Mouse (Mus musculus): ENCODE measurements around the gene AF067063. TPM values are rescaled to one million over a fixed set of nuclear protein-coding genes. Genes with fewer than 3 reads are reported as not detected.
"Not testable (repeated sequence)": the region's sequence is repeated elsewhere in the genome, so short reads cannot be mapped to it uniquely, and the experiment has no call there.

The AF067063 gene
- polyA plus RNA-seq, 1 experiment, result not detected

DNA sequence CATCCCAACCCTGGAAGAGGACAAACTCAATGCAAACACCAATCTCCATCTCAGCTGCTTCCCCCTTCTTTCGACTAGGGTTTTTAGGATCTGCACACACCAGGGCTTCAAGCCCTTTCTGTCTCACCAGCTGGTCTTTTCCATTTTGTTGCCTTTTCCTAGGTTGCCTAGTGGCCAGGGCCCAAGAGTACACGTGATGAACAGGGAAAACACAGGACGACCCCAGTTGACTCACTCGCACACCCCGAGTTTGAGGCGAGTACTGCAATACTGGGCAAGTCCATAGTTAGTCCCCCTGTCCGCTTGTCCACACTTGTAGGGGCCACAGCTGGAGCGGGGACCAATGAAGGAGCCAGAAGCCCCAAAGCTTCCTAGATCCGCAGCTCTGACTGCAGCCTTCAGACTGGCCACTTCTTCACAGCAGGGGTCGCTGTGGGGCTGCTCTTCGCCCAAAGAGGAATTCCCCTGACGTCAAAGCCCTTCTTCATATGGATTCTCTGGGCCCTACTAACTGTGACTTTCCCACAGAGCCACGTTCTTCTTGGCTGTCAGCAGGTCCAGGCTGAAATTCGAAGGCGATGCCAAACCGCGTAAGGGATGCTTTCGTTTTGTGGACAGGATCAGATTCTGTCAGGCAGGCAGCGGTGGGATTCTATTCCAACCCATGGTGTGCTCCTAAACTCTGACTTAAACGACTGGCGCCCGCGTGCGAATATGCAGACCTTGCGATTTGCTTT, 5.5 kb upstream of the AF067063 start, which contains the start of gene D13Ertd608e:
D13Ertd608e (plus strand) TSS at position 687 of the 737 bp plus-strand sequence.
- not testable (repeated sequence) for H3K9me3 ChIP-seq (replicated peaks; ENCODE audit: control insufficient read depth, insufficient read depth, low read length, poor library complexity, severe bottlenecking); H3K9ac ChIP-seq (ENCODE audit: low read depth, poor library complexity, severe bottlenecking); H3K36me3 ChIP-seq (ENCODE audit: control insufficient read depth, insufficient read depth, low read length, poor library complexity, severe bottlenecking); H3K27ac ChIP-seq (ENCODE audit: insufficient read depth, low read length); H3K27me3 ChIP-seq (ENCODE audit: control insufficient read depth, insufficient read depth, low read length, poor library complexity, severe bottlenecking); H3K4me3 ChIP-seq (ENCODE audit: low read depth, low read length); H3K4me1 ChIP-seq (ENCODE audit: control insufficient read depth, insufficient read depth, low read length)
- peak; percentile 28 for TF ChIP-seq CTCF (IDR thresholded peaks at IDR 0.05; ENCODE audit: low read depth, low read length)

DNA sequence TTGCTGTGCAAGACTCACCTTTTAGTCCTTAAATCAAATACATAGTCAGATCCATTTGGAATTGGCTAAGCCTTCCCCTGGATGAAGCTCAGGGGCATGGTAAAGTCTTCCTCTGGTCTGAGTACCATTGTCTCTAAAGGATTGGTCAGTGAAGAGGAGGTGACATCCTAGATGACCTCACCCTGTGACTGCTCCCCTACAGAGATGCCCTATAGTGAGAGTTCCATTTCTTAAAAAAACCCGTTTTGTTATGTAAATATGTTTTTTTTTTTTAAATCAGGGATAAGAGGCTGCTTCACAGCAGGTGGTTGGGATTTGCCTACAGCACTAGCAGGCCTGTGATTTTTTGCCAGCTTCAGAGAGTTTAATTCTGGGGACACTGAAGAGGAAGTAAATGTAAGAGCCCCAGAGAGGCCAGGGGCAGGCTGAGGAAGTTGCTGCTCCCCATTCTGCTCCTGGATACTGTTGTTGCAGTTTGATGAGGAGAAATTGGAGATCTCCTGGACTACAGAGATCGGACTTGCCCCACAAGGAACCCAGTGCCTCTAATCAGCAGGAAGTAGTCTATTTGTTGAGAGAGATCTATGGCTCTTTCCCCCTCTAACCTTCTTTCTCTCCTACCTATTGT, 12.3 kb downstream of the AF067063 start:
- H3K27ac ChIP-seq (ENCODE audit: insufficient read depth, low read length), result no peak overlapping the region
- H3K36me3 ChIP-seq (ENCODE audit: control insufficient read depth, insufficient read depth, low read length, poor library complexity, severe bottlenecking), result no peaks in the 10 kb centered on the region
- no peaks in the 10 kb centered on the region for H3K4me1 ChIP-seq (ENCODE audit: control insufficient read depth, insufficient read depth, low read length)
- TF ChIP-seq EP300 (IDR thresholded peaks at IDR 0.05; ENCODE audit: insufficient read depth, low read depth, low read length), result no peak
- TF ChIP-seq CTCF (IDR thresholded peaks at IDR 0.05; ENCODE audit: low read depth, low read length), result no peak
- no peak for TF ChIP-seq POLR2A (IDR thresholded peaks at IDR 0.05; ENCODE audit: insufficient read depth, low read length)
- peaks cover 1% of the 10 kb centered on the region; the same call in 1 of the 2 replicates for H3K27me3 ChIP-seq (ENCODE audit: control insufficient read depth, insufficient read depth, low read length, poor library complexity, severe bottlenecking)
- H3K4me3 ChIP-seq (ENCODE audit: low read depth, low read length), result no peak overlapping the region
- H3K9ac ChIP-seq (ENCODE audit: low read depth, poor library complexity, severe bottlenecking), result no peak overlapping the region
- H3K9me3 ChIP-seq (replicated peaks; ENCODE audit: control insufficient read depth, insufficient read depth, low read length, poor library complexity, severe bottlenecking), result no peaks in the 10 kb centered on the region

DNA sequence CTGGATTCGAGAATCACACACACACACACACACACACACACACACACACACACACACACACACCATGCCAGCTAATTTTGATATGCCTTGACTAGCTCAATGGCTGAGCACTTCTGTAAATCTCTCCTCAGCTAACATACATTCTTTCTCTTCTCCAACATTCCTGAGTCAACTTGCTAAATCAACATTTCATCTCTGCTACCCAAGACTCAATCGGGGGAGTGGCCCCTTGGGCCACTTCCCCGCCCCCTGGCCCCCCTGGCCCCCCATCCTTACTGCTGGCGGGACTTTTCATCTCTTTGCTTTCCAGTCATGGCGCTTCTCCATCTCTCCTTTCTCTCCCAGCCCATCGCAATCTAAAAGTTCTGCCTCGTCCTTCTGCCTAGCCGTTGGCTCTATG, 13.2 kb downstream of the AF067063 start:
- Histone ChIP-seq H3K27me3 (ENCODE audit: control insufficient read depth, insufficient read depth, low read length, poor library complexity, severe bottlenecking) (peaks cover 1% of the 10 kb centered on the region; the same call in 1 of the 2 replicates), H3K9ac (ENCODE audit: low read depth, poor library complexity, severe bottlenecking) (no peak overlapping the region), H3K36me3 (ENCODE audit: control insufficient read depth, insufficient read depth, low read length, poor library complexity, severe bottlenecking) (no peaks in the 10 kb centered on the region), H3K27ac (ENCODE audit: insufficient read depth, low read length) (no peak overlapping the region), H3K9me3 (replicated peaks; ENCODE audit: control insufficient read depth, insufficient read depth, low read length, poor library complexity, severe bottlenecking) (no peaks in the 10 kb centered on the region), H3K4me3 (ENCODE audit: low read depth, low read length) (no peak overlapping the region), H3K4me1 (ENCODE audit: control insufficient read depth, insufficient read depth, low read length) (no peaks in the 10 kb centered on the region)
- TF ChIP-seq POLR2A (IDR thresholded peaks at IDR 0.05; ENCODE audit: insufficient read depth, low read length) (no peak), EP300 (IDR thresholded peaks at IDR 0.05; ENCODE audit: insufficient read depth, low read depth, low read length) (no peak), CTCF (IDR thresholded peaks at IDR 0.05; ENCODE audit: low read depth, low read length) (no peak)

DNA sequence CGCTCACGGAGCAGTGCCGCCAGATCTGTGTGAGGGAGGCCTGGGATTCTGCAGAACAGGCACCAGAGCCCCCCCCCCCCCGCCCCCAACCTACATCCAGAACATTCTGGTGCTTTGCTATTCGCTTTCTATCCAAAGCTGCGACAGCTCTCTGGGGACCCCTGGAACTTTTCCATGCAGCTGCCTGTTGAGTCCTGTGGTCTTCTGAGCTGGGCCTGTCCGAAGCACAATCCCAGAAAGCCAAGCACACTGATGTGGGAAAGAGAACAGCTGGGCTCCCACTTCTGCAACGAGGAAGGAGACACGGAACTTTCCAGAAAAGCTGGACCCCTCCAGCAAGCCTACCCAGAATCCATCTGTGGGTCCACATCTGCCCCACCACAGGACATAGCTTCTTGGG, 20.0 kb downstream of the AF067063 start:
- H3K4me1 ChIP-seq (ENCODE audit: control insufficient read depth, insufficient read depth, low read length), result no peaks in the 10 kb centered on the region
- H3K4me3 ChIP-seq (ENCODE audit: low read depth, low read length), result no peak overlapping the region
- no peak overlapping the region for H3K9ac ChIP-seq (ENCODE audit: low read depth, poor library complexity, severe bottlenecking)
- 0 out of 2 replicates have a peak, but pooled peaks cover 1% of the 10 kb centered on the region for H3K27me3 ChIP-seq (ENCODE audit: control insufficient read depth, insufficient read depth, low read length, poor library complexity, severe bottlenecking)
- H3K9me3 ChIP-seq (replicated peaks; ENCODE audit: control insufficient read depth, insufficient read depth, low read length, poor library complexity, severe bottlenecking), result no peaks in the 10 kb centered on the region
- H3K27ac ChIP-seq (ENCODE audit: insufficient read depth, low read length), result no peak overlapping the region
- no peak for TF ChIP-seq POLR2A (IDR thresholded peaks at IDR 0.05; ENCODE audit: insufficient read depth, low read length)
- H3K36me3 ChIP-seq (ENCODE audit: control insufficient read depth, insufficient read depth, low read length, poor library complexity, severe bottlenecking), result no peaks in the 10 kb centered on the region

DNA sequence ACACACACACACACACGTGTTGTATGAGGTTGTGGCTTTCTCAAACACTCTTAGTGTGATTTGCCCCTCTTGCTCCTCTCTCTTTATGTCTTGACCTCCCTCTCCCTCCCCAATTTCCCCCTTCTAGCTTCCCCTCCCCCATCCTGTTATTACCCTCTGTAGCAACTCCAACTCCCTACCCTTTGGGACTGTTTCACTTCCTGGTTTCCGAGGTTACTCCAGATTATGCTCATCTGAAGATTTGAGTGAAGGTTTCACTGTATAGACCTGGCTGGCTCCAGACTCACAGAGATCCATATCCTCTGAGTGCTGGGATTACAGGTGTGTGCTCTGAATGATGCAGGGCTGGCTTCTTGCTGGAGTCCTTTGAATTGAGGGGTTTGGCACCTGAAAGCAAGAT, 21.1 kb downstream of the AF067063 start:
- Histone ChIP-seq H3K4me3 (ENCODE audit: low read depth, low read length) (no peak overlapping the region), H3K9ac (ENCODE audit: low read depth, poor library complexity, severe bottlenecking) (no peak overlapping the region), H3K4me1 (ENCODE audit: control insufficient read depth, insufficient read depth, low read length) (no peaks in the 10 kb centered on the region), H3K9me3 (replicated peaks; ENCODE audit: control insufficient read depth, insufficient read depth, low read length, poor library complexity, severe bottlenecking) (no peaks in the 10 kb centered on the region), H3K27me3 (ENCODE audit: control insufficient read depth, insufficient read depth, low read length, poor library complexity, severe bottlenecking) (0 out of 2 replicates have a peak, but pooled peaks cover 1% of the 10 kb centered on the region), H3K36me3 (ENCODE audit: control insufficient read depth, insufficient read depth, low read length, poor library complexity, severe bottlenecking) (no peaks in the 10 kb centered on the region), H3K27ac (ENCODE audit: insufficient read depth, low read length) (no peak overlapping the region)
- no peak for TF ChIP-seq POLR2A (IDR thresholded peaks at IDR 0.05; ENCODE audit: insufficient read depth, low read length)

DNA sequence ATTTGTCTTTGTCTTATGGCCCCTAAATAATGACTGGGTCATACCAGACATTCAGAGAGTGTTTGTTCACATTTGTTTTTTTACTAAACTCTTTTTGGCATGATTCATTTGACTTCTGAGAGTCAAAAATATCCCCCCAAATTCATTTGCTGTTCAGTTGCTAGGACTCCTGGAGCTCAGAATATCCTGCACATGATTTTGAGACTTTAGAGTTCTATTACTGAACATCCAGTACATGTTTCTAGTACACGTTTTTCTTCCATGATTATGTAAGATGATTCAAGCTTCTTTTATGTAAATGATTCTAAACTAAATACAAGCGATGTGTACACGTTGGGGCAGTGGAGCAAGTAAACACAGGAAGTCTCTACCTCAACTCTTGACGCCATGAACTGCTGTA, 32.4 kb downstream of the AF067063 start:
- no peaks in the 10 kb centered on the region for H3K27me3 ChIP-seq (ENCODE audit: control insufficient read depth, insufficient read depth, low read length, poor library complexity, severe bottlenecking)
- no peak for TF ChIP-seq CTCF (IDR thresholded peaks at IDR 0.05; ENCODE audit: low read depth, low read length)
- no peak for TF ChIP-seq EP300 (IDR thresholded peaks at IDR 0.05; ENCODE audit: insufficient read depth, low read depth, low read length)
- TF ChIP-seq POLR2A (IDR thresholded peaks at IDR 0.05; ENCODE audit: insufficient read depth, low read length), result no peak

More for the DNA sequence above, 32.4 kb downstream of the AF067063 start:
- Histone ChIP-seq H3K9ac (ENCODE audit: low read depth, poor library complexity, severe bottlenecking) (no peak overlapping the region), H3K27ac (ENCODE audit: insufficient read depth, low read length) (no peak overlapping the region), H3K9me3 (replicated peaks; ENCODE audit: control insufficient read depth, insufficient read depth, low read length, poor library complexity, severe bottlenecking) (no peaks in the 10 kb centered on the region), H3K4me1 (ENCODE audit: control insufficient read depth, insufficient read depth, low read length) (no peaks in the 10 kb centered on the region), H3K36me3 (ENCODE audit: control insufficient read depth, insufficient read depth, low read length, poor library complexity, severe bottlenecking) (no peaks in the 10 kb centered on the region), H3K4me3 (ENCODE audit: low read depth, low read length) (no peak overlapping the region)
